10 mouse cellular contexts compared by ENCODE assay signal in genomic region chr11:72024193-72024781, GRCm38 (mm10). TPM values are rescaled to one million over a fixed set of nuclear protein-coding genes. Genes with fewer than 3 reads are reported as not detected.
DNase-seq lines count a peak whose midpoint lies in the region; ATAC-seq and TF ChIP-seq lines count a peak whose summit lies in the region.
"Had no signal": no experiment of that assay in that cellular context is flagged by ENCODE, and none has a peak within 500 bp of the region (broad histone marks: within the 10 kb centered on the region; RNA-seq: fewer than 3 reads in every experiment).

No protein-coding gene starts in this region.

- TF ChIP-seq RAD21 in MEL (IDR thresholded peaks at IDR 0.05; ENCODE audit: low read depth, low read length): peak; percentile 60

- H3K36me3 ChIP-seq in MEL (ENCODE audit: control insufficient read depth in 1 of 2, insufficient read depth in 2 of 2, low read length in 2 of 2): peaks cover 0 to 3% of the 10 kb centered on the region in 2 experiments; a peak in 2 of 4 replicates
- H3K36me3 ChIP-seq in intestine, embryonic 15.5 days: no peaks in the 10 kb centered on the region
- no peaks in the 10 kb centered on the region for H3K36me3 ChIP-seq in thymus, adult 2 months (ENCODE audit: control insufficient read depth, insufficient read depth, low read length)
- H3K36me3 ChIP-seq: embryonic facial prominence, embryonic 15.5 days had no signal

- no peaks in the 10 kb centered on the region for H3K27me3 ChIP-seq in MEL (ENCODE audit: control insufficient read depth in 1 of 2, insufficient read depth in 2 of 2, low read length in 2 of 2)
- H3K27me3 ChIP-seq in intestine, embryonic 15.5 days (replicated peaks): no peaks in the 10 kb centered on the region; the same call in 1 of the 2 replicates
- H3K27me3 ChIP-seq in thymus, adult 2 months (ENCODE audit: control insufficient read depth, insufficient read depth, low read length): no peaks in the 10 kb centered on the region

- H3K4me1 ChIP-seq in MEL (ENCODE audit: control insufficient read depth in 1 of 2, insufficient read depth in 2 of 2, low read length in 2 of 2): peaks cover 5 to 22% of the 10 kb centered on the region in 2 experiments
- no peaks in the 10 kb centered on the region for H3K4me1 ChIP-seq in intestine, embryonic 15.5 days (replicated peaks)
- peaks cover 2% of the 10 kb centered on the region; the same call in 1 of the 2 replicates for H3K4me1 ChIP-seq in thymus, adult 2 months (replicated peaks; ENCODE audit: control insufficient read depth, insufficient read depth, low read length)

- TF ChIP-seq POLR2A in MEL (IDR thresholded peaks at IDR 0.05; ENCODE audit: control insufficient read depth in 1 of 2, insufficient read depth in 1 of 2, low read depth in 1 of 2, low read length in 2 of 2, poor library complexity in 1 of 2): no peak
- no peak for TF ChIP-seq POLR2A in thymus, adult 2 months (IDR thresholded peaks at IDR 0.05; ENCODE audit: control insufficient read depth, extremely low read depth, insufficient read depth, low read length, poor library complexity)

- no peak overlapping the region for H3K4me2 ChIP-seq in intestine, embryonic 15.5 days (replicated peaks)
- H3K4me2 ChIP-seq: embryonic facial prominence, embryonic 15.5 days had no signal

- DNase-seq in 416B (ENCODE audit: low read depth) (peak; percentile 80), MEL (ENCODE audit: low read depth, low spot score) (peak; percentile 86), liver (peak; percentile 58)
- peak; percentile 75 for DNase-seq in cerebellum, adult 11-12 months
- DNase-seq in forelimb bud, embryonic 11.5 days (ENCODE audit: low read depth, low spot score): peak; percentile 57
- peak; percentile 76 for DNase-seq in naive thymus-derived CD4-positive, alpha-beta T cell, adult 2 months (ENCODE audit: low read depth)
- peak; percentile 70 for DNase-seq in thymus, adult 2 months

- H3K4me3 ChIP-seq in MEL (ENCODE audit: control insufficient read depth in 1 of 2, insufficient read depth in 1 of 2, low read depth in 2 of 2, low read length in 2 of 2): no peak overlapping the region
- H3K4me3 ChIP-seq in intestine, embryonic 15.5 days (replicated peaks): no peak overlapping the region
- no peak overlapping the region for H3K4me3 ChIP-seq in thymus, adult 2 months (ENCODE audit: control insufficient read depth, insufficient read depth, low read length)
- H3K4me3 ChIP-seq: embryonic facial prominence, embryonic 15.5 days had no signal

- H3K79me2 ChIP-seq in MEL (ENCODE audit: control insufficient read depth, insufficient read depth, low read length, poor library complexity): no peaks in the 10 kb centered on the region

- no peak for TF ChIP-seq EP300 in MEL (IDR thresholded peaks at IDR 0.05; ENCODE audit: low read depth in 1 of 2, low read length in 2 of 2)

- peak; percentile 56 to 70 (median 68) for TF ChIP-seq CTCF in MEL (IDR thresholded peaks at IDR 0.05 in 2 of 3, conservative IDR thresholded peaks at IDR 0.05 in 1 of 3; ENCODE audit: control insufficient read depth in 1 of 3, insufficient read depth in 1 of 3, low read depth in 2 of 3, low read length in 3 of 3, poor library complexity in 1 of 3, severe bottlenecking in 1 of 3)
- no peak for TF ChIP-seq CTCF in thymus, adult 2 months (IDR thresholded peaks at IDR 0.05; ENCODE audit: borderline replicate concordance, control insufficient read depth, extremely low read depth, insufficient read depth, low read length, poor library complexity)

- H3K9me3 ChIP-seq in MEL (replicated peaks; ENCODE audit: insufficient read depth, low read length): no peaks in the 10 kb centered on the region
- H3K9me3 ChIP-seq in intestine, embryonic 15.5 days: no peaks in the 10 kb centered on the region
- H3K9me3 ChIP-seq: embryonic facial prominence, embryonic 15.5 days had no signal

- peak; percentile 63 for ATAC-seq in intestine, embryonic 15.5 days

- H3K9ac ChIP-seq in MEL (ENCODE audit: control insufficient read depth, low read depth, low read length, poor library complexity, severe bottlenecking): no peak overlapping the region
- H3K9ac ChIP-seq in intestine, embryonic 15.5 days: no peak overlapping the region
- H3K9ac ChIP-seq: embryonic facial prominence, embryonic 15.5 days had no signal

- WGBS in intestine, embryonic 15.5 days: 20% methylated on average over 5 of the region's 5 CpGs
- WGBS in thymus, adult 2 months: 15% methylated on average over 5 of the region's 5 CpGs

- H3K27ac ChIP-seq in MEL (ENCODE audit: control insufficient read depth, low read depth, low read length): no peak overlapping the region
- no peak overlapping the region for H3K27ac ChIP-seq in intestine, embryonic 15.5 days
- no peak overlapping the region for H3K27ac ChIP-seq in thymus, adult 2 months (ENCODE audit: control insufficient read depth, insufficient read depth, low read length)
- H3K27ac ChIP-seq: embryonic facial prominence, embryonic 15.5 days; macrophage had no signal

TF ChIP-seq in MEL, 35 proteins besides CTCF, POLR2A, EP300 and RAD21:
- TF ChIP-seq MAFK (IDR thresholded peaks at IDR 0.05; ENCODE audit: borderline replicate concordance, low read depth, low read length) (no peak), CHD2 (IDR thresholded peaks at IDR 0.05; ENCODE audit: low read length) (no peak), RCOR1 (IDR thresholded peaks at IDR 0.05; ENCODE audit: low read depth, low read length) (no peak), SIN3A (IDR thresholded peaks at IDR 0.05; ENCODE audit: low read length) (no peak), SMC3 (IDR thresholded peaks at IDR 0.05; ENCODE audit: low read depth, low read length) (peak; percentile 43), MYC (IDR thresholded peaks at IDR 0.05; ENCODE audit: low read depth, low read length) (no peak), TCF12 (IDR thresholded peaks at IDR 0.05; ENCODE audit: low read depth, low read length) (no peak), GABPA (IDR thresholded peaks at IDR 0.05; ENCODE audit: low read depth, low read length) (no peak), TBP (IDR thresholded peaks at IDR 0.05; ENCODE audit: low read depth, low read length) (no peak), E2F4 (IDR thresholded peaks at IDR 0.05; ENCODE audit: borderline replicate concordance, low read depth, low read length) (no peak), ZC3H11A (IDR thresholded peaks at IDR 0.05; ENCODE audit: low read depth, low read length) (peak; percentile 35), USF1 (IDR thresholded peaks at IDR 0.05; ENCODE audit: low read depth, low read length) (no peak), TAL1 (IDR thresholded peaks at IDR 0.05; ENCODE audit: low read length) (no peak), BHLHE40 (IDR thresholded peaks at IDR 0.05; ENCODE audit: borderline replicate concordance, low read depth, low read length) (no peak), NRF1 (IDR thresholded peaks at IDR 0.05; ENCODE audit: insufficient read depth, low read depth, low read length, poor library complexity, severe bottlenecking) (0 out of 2 replicates have a peak, but pooled peaks have one; percentile 4)

RNA-seq across cellular contexts. Expression of gene Aipl1, which starts 13.0 kb away (rescaled TPM):
- 0.39 and 0.42 TPM in 2 replicates for total RNA-seq in MEL (2012; rRNA removed)
- under 1 TPM in 1 of 2 experiments, not detected in 1; 0.58 TPM for polyA plus RNA-seq in MEL (2012; ENCODE audit: insufficient read depth in 1 of 2, insufficient read length in 2 of 2, low read depth in 1 of 2, low replicate concordance in 2 of 2, missing spikeins in 1 of 2)
- 0.19 and 0.34 TPM in 2 replicates for polyA plus RNA-seq in intestine, embryonic 15.5 days (2015; fragmentation: Nextera tagmentation; extraction: Ambion mirVana)
- polyA plus RNA-seq in thymus, adult 2 months (2012; rRNA removed): 0.54 and 0.89 TPM in 2 replicates

RNA-seq across cellular contexts. Expression of gene Pimreg, which starts 17.5 kb away (rescaled TPM):
- 24.3 and 25.8 TPM in 2 replicates for total RNA-seq in MEL (2012; rRNA removed)
- 10 to 100 TPM in 1 of 2 experiments, not detected in 1; 45.3 TPM for polyA plus RNA-seq in MEL (2012; ENCODE audit: insufficient read depth in 1 of 2, insufficient read length in 2 of 2, low read depth in 1 of 2, low replicate concordance in 2 of 2, missing spikeins in 1 of 2)
- 75.4 and 81.8 TPM in 2 replicates for polyA plus RNA-seq in intestine, embryonic 15.5 days (2015; fragmentation: Nextera tagmentation; extraction: Ambion mirVana)
- polyA plus RNA-seq in thymus, adult 2 months (2012; rRNA removed): 40.8 and 48.0 TPM in 2 replicates
